Mouse (Mus musculus) megakaryocyte, embryonic 14.5 days (primary cell): ENCODE measurements around the gene Exd1. TPM values are rescaled to one million over a fixed set of nuclear protein-coding genes. Genes with fewer than 3 reads are reported as not detected.
"Not testable (repeated sequence)": the region's sequence is repeated elsewhere in the genome, so short reads cannot be mapped to it uniquely, and the experiment has no call there.

ENCODE experiments used
- H3K27me3 ChIP-seq: replicated peaks from 2 replicates; pipeline ENCODE3; 2012; ENCODE audit warnings: inconsistent platforms
- H3K36me3 ChIP-seq: replicated peaks from 2 replicates; pipeline ENCODE3; 2012; ENCODE audit warnings: low read length, inconsistent platforms, mixed read lengths
- H3K4me1 ChIP-seq: 2 replicates; pipeline ENCODE4 v1.6.1; 2012; ENCODE audit warnings: inconsistent platforms
- H3K4me3 ChIP-seq: replicated peaks from 2 replicates; pipeline ENCODE3; 2012; ENCODE audit warnings: moderate library complexity, mild to moderate bottlenecking, inconsistent platforms
- H3K9me3 ChIP-seq: 2 replicates; pipeline ENCODE4 v1.6.1; 2012; ENCODE audit warnings: inconsistent platforms
- FLI1 ChIP-seq: IDR thresholded peaks from 2 replicates; pipeline ENCODE4 v1.6.1; 2012; ENCODE audit warnings: low read length, inconsistent platforms, mixed read lengths
- GATA1 ChIP-seq: IDR thresholded peaks from 3 replicates; pipeline ENCODE4 v1.6.1; 2012; ENCODE audit warnings: mixed read lengths, low read length, inconsistent platforms, borderline replicate concordance
- polyA plus RNA-seq: library from polyadenylated mRNA; stranded (reverse); fragments of >175 nt; gene quantifications from 2 replicates; pipeline ENCODE4 v1.2.3, GENCODE M21; 2012; ENCODE audit warnings: low replicate concordance; ENCODE audit not compliant: insufficient read depth

The Exd1 gene
- polyA plus RNA-seq, 1 experiment = 0.01 TPM

- no peak for TF ChIP-seq FLI1
- TF ChIP-seq GATA1 = no peak
- Histone ChIP-seq H3K36me3 (no peaks in the 10 kb centered on the region), H3K4me1 (peaks cover 10% of the 10 kb centered on the region; the same call in 1 of the 2 replicates), H3K4me3 (no peak overlapping the region), H3K9me3 (no peaks in the 10 kb centered on the region), H3K27me3 (no peaks in the 10 kb centered on the region)
Observed at GRCm38 (mm10) chr2:119543656-119544055, 3.8 kb downstream of the Exd1 start.

DNA sequence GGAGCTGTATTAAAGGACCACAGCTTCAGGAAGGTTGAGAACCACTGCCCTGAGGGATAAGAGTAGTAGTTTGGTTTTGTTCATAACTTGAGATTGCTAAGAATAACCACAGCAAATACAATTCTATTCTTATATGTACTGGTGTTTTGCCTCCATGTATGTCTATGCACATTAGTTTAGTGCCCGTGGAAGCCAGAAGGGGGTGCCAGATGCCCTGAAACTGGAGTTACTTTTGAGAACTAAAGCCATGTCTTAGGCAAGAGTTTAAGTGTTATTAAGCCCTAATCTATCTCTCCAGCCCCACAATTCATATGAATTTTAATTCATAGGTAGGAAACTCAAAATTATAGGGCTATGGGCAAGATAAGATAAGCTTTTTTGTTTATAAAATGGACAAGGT is 5.3 kb downstream of the Exd1 start:
- Histone ChIP-seq H3K9me3 (no peaks in the 10 kb centered on the region), H3K36me3 (no peaks in the 10 kb centered on the region), H3K4me1 (0 out of 2 replicates have a peak, but pooled peaks cover 6% of the 10 kb centered on the region), H3K27me3 (peaks cover 2% of the 10 kb centered on the region), H3K4me3 (no peak overlapping the region)
- TF ChIP-seq FLI1 (no peak), GATA1 (no peak)

GRCm38 (mm10) chr2:119538802-119539201 is 8.6 kb downstream of the Exd1 start:
- TF ChIP-seq FLI1 (no peak), GATA1 (no peak)
- Histone ChIP-seq H3K27me3 (peaks cover 4% of the 10 kb centered on the region), H3K36me3 (no peaks in the 10 kb centered on the region), H3K4me3 (no peak overlapping the region), H3K4me1 (no peaks in the 10 kb centered on the region), H3K9me3 (no peaks in the 10 kb centered on the region)

- Histone ChIP-seq H3K4me1 (no peaks in the 10 kb centered on the region), H3K36me3 (no peaks in the 10 kb centered on the region), H3K4me3 (peak overlapping the region; percentile 62), H3K9me3 (no peaks in the 10 kb centered on the region), H3K27me3 (peaks cover 18% of the 10 kb centered on the region)
- TF ChIP-seq FLI1 = no peak
- TF ChIP-seq GATA1 = no peak
Observed at GRCm38 (mm10) chr2:119525422-119525821, 22.0 kb downstream of the Exd1 start.

- Histone ChIP-seq H3K27me3 (peaks cover 18% of the 10 kb centered on the region), H3K4me3 (no peak overlapping the region), H3K9me3 (no peaks in the 10 kb centered on the region), H3K4me1 (no peaks in the 10 kb centered on the region), H3K36me3 (no peaks in the 10 kb centered on the region)
- TF ChIP-seq FLI1 (no peak), GATA1 (no peak)
Observed at GRCm38 (mm10) chr2:119523836-119524235, 23.6 kb downstream of the Exd1 start.

DNA sequence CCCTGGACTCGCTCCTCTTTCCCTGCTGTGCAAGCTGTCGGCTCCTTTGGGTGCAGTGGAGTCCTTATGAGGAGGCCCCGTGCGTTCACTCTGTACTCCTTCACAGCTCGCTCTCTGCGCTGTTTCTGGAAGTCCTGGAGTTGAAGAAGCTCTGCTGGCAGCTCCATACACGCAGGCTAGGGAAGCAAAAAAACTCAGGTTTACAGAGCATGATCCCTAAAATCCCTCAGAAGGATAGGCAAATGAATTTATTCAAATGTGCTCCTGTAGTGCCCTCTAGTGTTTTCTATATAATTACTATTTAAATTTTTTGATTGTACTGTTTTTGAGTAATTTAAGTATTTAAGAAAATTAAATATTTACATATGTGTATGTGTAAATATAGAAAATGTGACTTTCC is 26.9 kb downstream of the Exd1 start:
- H3K36me3 ChIP-seq = no peaks in the 10 kb centered on the region
- no peak overlapping the region for H3K4me3 ChIP-seq
- H3K4me1 ChIP-seq = no peaks in the 10 kb centered on the region
- TF ChIP-seq GATA1 (no peak), FLI1 (no peak)
- H3K9me3 ChIP-seq = no peaks in the 10 kb centered on the region
- peaks cover 14% of the 10 kb centered on the region for H3K27me3 ChIP-seq

- H3K9me3 ChIP-seq = 0 out of 2 replicates have a peak, but pooled peaks cover 3% of the 10 kb centered on the region
- no peak overlapping the region for H3K4me3 ChIP-seq
- H3K4me1 ChIP-seq = peaks cover 7% of the 10 kb centered on the region; the same call in 1 of the 2 replicates
- H3K36me3 ChIP-seq = no peaks in the 10 kb centered on the region
- peaks cover 6% of the 10 kb centered on the region for H3K27me3 ChIP-seq
- TF ChIP-seq FLI1 (no peak), GATA1 (no peak)
Observed at GRCm38 (mm10) chr2:119516811-119517210, 30.6 kb downstream of the Exd1 start.

- no peak for TF ChIP-seq FLI1
- no peak for TF ChIP-seq GATA1
- 0 out of 2 replicates have a peak, but pooled peaks cover 3% of the 10 kb centered on the region for H3K9me3 ChIP-seq
Observed at GRCm38 (mm10) chr2:119514026-119514522, 33.4 kb downstream of the Exd1 start.

DNA sequence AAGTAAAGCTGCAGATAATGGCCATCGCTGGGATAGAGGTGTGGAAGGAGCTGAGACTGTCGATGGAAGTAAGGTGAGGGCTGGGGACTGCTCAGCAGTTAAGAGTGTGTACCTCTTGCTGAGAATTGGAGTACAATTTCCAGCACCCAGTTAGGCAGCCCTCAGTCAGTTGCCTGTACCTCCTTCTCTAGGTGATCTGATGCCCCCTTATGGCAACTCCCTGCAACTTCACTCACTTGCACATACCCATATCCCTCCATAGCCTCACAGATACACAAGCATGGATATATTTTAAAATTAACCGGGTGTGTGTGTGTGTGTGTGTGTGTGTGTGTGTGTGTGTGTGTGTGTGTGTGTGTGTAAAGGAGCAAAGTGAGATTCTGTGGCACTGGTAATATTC is 35.1 kb downstream of the Exd1 start:
- no peak for TF ChIP-seq GATA1
- no peak for TF ChIP-seq FLI1
- peaks cover 7% of the 10 kb centered on the region for H3K4me1 ChIP-seq
- H3K27me3 ChIP-seq = peaks cover 7% of the 10 kb centered on the region
- H3K36me3 ChIP-seq = no peaks in the 10 kb centered on the region
- H3K4me3 ChIP-seq = no peak overlapping the region
- 0 out of 2 replicates have a peak, but pooled peaks cover 3% of the 10 kb centered on the region for H3K9me3 ChIP-seq

More at GRCm38 (mm10) chr2:119514026-119514522, 33.4 kb downstream of the Exd1 start:
- H3K27me3 ChIP-seq = peaks cover 8% of the 10 kb centered on the region
- peaks cover 7% of the 10 kb centered on the region; the same call in 1 of the 2 replicates for H3K4me1 ChIP-seq
- no peak overlapping the region for H3K4me3 ChIP-seq
- H3K36me3 ChIP-seq = no peaks in the 10 kb centered on the region

GRCm38 (mm10) chr2:119510856-119511255 is 36.6 kb downstream of the Exd1 start:
- TF ChIP-seq GATA1 (no peak), FLI1 (no peak)
- H3K9me3 ChIP-seq = 0 out of 2 replicates have a peak, but pooled peaks cover 3% of the 10 kb centered on the region
- peaks cover 6% of the 10 kb centered on the region for H3K27me3 ChIP-seq
- no peak overlapping the region for H3K4me3 ChIP-seq
- no peaks in the 10 kb centered on the region for H3K36me3 ChIP-seq
- peaks cover 7% of the 10 kb centered on the region for H3K4me1 ChIP-seq

DNA sequence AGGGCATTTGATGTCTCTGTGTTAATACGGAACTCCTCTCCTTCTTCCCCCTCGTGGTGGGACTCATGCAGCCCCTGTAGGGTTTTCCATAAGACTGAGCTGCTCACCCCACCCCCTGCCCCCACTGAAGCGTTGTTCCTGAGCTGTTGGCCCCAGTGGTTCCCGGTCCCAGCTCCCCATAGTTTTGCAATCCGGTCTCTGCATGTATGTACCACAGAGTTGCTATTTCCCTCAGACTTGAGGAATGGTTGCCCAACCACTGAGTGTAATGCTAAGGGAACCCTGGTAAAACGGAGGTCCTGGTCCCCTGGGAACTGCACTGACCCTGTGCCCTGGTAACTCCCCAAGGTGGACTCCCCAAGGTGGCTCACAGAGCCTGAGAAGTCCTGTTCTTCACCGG is 38.9 kb downstream of the Exd1 start:
- H3K36me3 ChIP-seq, H3K4me3 ChIP-seq, H3K9me3 ChIP-seq, H3K4me1 ChIP-seq, H3K27me3 ChIP-seq: not testable (repeated sequence)
